Mouse (Mus musculus) T-cell, adult 2 months (primary cell): ENCODE measurements around the gene Enpp1.

Experiments used
- DNase-seq: peaks from one replicate; pipeline ENCODE4 v3.0.0; 2022; ENCODE audit warnings: low spot score

Enpp1 gene

GRCm38 (mm10) chr10:24597789-24598188 is 114.2 kb downstream of the Enpp1 start:
- DNase-seq, result no peak

DNA sequence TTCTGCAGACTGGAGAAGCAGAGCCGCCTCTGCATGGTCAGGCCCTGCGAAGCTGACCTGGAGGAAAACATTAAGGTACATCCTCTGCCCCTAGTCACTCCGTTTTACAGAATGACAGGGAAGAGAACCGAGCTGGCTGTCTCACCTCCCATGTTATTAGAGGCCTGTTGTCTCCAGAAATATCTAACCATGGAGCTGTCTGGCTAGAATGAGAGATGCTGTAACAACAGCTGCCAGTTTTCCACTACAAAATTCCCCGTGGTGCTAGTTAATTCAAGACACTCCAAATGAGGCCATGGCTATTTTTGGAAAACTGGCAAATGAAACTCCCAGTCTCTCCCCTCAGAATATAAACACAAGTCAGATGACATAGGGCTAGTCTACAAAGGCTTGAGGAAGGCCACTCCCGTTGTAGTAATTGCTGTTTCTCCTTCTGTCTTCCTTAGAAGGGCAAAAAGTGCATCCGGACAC is 115.1 kb downstream of the Enpp1 start:
- no peak for DNase-seq

- no peak for DNase-seq
Observed at GRCm38 (mm10) chr10:24596003-24596868, 115.7 kb downstream of the Enpp1 start.

DNA sequence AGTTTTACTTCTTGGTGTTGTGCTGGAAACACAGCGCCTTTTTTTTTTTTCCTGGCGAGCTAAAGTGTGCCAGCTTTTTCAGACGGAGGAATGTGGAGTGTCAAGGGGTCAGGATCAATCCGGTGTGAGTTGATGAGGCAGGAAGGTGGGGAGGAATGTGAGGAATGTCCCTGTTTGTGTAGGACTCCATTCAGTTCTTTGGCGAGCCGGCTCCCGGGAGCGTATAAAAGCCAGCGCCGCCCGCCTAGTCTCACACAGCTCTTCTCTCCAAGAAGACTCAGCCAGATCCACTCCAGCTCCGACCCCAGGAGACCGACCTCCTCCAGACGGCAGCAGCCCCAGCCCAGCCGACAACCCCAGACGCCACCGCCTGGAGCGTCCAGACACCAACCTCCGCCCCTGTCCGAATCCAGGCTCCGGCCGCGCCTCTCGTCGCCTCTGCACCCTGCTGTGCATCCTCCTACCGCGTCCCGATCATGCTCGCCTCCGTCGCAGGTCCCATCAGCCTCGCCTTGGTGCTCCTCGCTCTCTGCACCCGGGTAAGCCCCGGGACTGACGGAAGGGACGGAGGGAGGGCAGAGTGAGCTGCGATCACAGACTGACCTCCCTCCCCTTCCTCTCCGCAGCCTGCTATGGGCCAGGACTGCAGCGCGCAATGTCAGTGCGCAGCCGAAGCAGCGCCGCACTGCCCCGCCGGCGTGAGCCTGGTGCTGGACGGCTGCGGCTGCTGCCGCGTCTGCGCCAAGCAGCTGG is 116.5 kb downstream of the Enpp1 start, which contains the start of gene Ccn2:
TSS of gene Ccn2 (plus strand) at position 193 of the 753 bp plus-strand sequence.
- DNase-seq, result no peak

- no peak for DNase-seq
Observed at GRCm38 (mm10) chr10:24593556-24593955, 118.4 kb downstream of the Enpp1 start.

DNA sequence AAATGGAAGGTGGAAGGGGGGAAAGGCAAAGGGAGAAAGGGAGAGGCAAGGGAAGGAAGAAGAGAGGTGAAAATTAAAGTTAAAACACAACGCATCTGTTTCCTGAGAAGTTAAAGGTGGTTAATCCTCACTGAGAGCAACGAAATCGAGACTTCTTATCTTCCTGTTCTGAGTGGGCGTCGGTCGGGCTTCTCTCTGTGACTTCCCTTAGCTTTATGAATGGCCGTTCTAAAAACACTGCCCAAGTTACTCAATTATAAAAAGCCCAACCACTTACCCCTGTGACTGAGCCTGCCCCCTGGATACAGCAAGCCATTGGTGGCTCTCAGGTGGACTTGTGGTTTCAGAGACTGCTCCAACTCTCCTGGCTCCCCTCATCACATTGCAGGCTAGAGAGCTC is 119.0 kb downstream of the Enpp1 start:
- DNase-seq, result no peak

DNA sequence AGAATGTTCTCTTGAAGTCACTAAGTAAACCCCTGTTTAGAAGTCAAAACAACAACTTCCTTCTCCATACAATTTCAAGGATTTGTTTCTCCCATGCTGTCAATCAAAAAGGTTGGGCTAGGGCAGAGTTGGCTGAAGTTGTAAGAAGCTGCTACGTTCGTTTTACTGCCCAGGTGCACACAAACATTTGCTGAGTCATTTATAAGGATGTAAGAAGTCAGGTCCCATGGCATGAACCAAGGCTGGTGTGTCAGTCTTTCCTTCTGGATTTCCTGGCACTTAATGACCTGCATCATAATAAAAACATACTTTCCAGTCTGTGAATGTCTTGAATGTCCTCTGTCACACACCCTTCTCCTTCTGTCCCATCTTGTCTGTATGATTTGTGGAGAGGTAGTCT is 119.6 kb downstream of the Enpp1 start:
- DNase-seq, result no peak

- no peak for DNase-seq
Observed at GRCm38 (mm10) chr10:24591741-24592140, 120.2 kb downstream of the Enpp1 start.

DNA sequence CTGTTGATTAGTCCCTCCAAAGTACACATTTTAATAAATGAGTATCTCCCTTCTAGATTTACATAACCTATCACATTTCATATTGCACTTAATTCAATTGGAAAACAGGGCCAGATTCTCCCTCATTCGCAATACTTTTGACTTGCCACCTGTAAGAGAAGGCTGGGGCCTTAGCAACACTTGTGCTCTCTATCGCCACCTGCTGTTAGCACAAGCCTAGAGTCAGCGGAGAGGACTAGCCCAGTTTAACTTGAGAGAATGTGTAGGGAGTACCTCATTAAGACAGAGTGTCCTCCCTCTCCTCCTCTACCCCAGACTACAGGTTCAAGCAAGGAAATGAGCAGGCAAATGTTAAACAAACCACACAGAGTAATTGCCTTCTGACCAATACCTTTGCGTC is 120.8 kb downstream of the Enpp1 start:
- DNase-seq, result peak; percentile 63

GRCm38 (mm10) chr10:24590546-24590945 is 121.4 kb downstream of the Enpp1 start:
- no peak for DNase-seq

DNA sequence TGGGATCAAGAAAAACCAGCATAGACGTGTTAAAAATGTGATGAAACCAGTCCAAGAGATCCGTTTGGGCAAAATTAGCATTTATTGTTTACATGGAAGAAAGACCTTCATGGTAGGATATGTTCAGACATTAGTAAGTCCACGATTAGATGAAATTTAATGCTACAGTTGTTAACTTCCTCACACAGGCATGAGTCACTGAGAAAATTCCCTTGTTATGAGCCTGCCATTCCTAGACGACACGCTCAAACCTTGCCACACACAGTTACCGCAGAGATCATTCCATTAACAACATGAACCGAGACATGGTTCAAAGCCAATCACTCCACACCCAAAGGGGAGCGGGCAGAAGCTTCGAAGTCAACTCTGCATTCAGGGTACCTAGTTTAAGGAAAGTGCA is 122.7 kb downstream of the Enpp1 start:
- DNase-seq, result no peak

- DNase-seq, result no peak
Observed at GRCm38 (mm10) chr10:24588824-24589223, 123.1 kb downstream of the Enpp1 start.
